Mouse (Mus musculus) myocyte (in vitro differentiated cells): ENCODE data around the gene Vps33a. TPM values are rescaled to one million over a fixed set of nuclear protein-coding genes. Genes with fewer than 3 reads are reported as not detected.

ENCODE experiments used
- H3K27me3 ChIP-seq: one replicate; pipeline ENCODE4 v1.6.1; 2011; ENCODE audit not compliant: control insufficient read depth, insufficient read depth, insufficient read length
- H3K36me3 ChIP-seq: one replicate; pipeline ENCODE4 v1.6.1; 2011; ENCODE audit not compliant: control insufficient read depth, insufficient read depth
- H3K4me2 ChIP-seq: one replicate; pipeline ENCODE4 v1.6.1; 2011; ENCODE audit warnings: low read depth, control low read depth
- H3K4me3 ChIP-seq: one replicate; pipeline ENCODE4 v1.5.1; 2011; ENCODE audit warnings: mild to moderate bottlenecking, control low read depth, moderate library complexity
- H3K79me2 ChIP-seq: one replicate; pipeline ENCODE4 v1.6.1; 2011; ENCODE audit not compliant: control insufficient read depth, insufficient read depth
- H3ac ChIP-seq: one replicate; pipeline ENCODE4 v1.6.1; 2011; ENCODE audit not compliant: control insufficient read depth, insufficient read length
- CEBPB ChIP-seq: IDR thresholded peaks from 2 replicates; pipeline ENCODE4 v1.6.1; 2011; ENCODE audit warnings: mild to moderate bottlenecking, moderate library complexity; ENCODE audit not compliant: poor library complexity, insufficient read depth, severe bottlenecking
- E2F4 ChIP-seq: IDR thresholded peaks from one replicate; pipeline ENCODE4 v1.6.1; 2011; ENCODE audit warnings: mild to moderate bottlenecking, control low read depth, moderate library complexity; ENCODE audit not compliant: insufficient read depth
- MAX ChIP-seq: IDR thresholded peaks from one replicate; pipeline ENCODE4 v1.6.1; 2011; ENCODE audit warnings: low read depth, mild to moderate bottlenecking, control low read depth
- MYOD1 ChIP-seq, 3 experiments: IDR thresholded peaks; one replicate each; pipeline ENCODE4 v1.6.1; 2011; ENCODE audit warnings: control low read depth in 2 of 3, low read depth in 2 of 3, mild to moderate bottlenecking in 2 of 3, moderate library complexity in 1 of 3; ENCODE audit not compliant: insufficient read length in 2 of 3, control insufficient read depth in 1 of 3
- MYOG ChIP-seq, 3 experiments: IDR thresholded peaks; one replicate each; pipeline ENCODE4 v1.6.1; 2011; ENCODE audit warnings: control low read depth in 2 of 3, low read depth in 2 of 3, mild to moderate bottlenecking in 2 of 3; ENCODE audit not compliant: insufficient read length in 2 of 3, control insufficient read depth in 1 of 3, insufficient read depth in 1 of 3
- POLR2A ChIP-seq: IDR thresholded peaks from one replicate; pipeline ENCODE4 v1.6.1; 2011; ENCODE audit warnings: low read depth, mild to moderate bottlenecking, control low read depth, moderate library complexity; ENCODE audit not compliant: insufficient read length
- POLR2AphosphoS2 ChIP-seq: IDR thresholded peaks from one replicate; pipeline ENCODE4 v1.6.1; 2011; ENCODE audit warnings: low read depth, control low read depth; ENCODE audit not compliant: insufficient read length
- REST ChIP-seq: IDR thresholded peaks from one replicate; pipeline ENCODE4 v1.6.1; 2011; ENCODE audit warnings: mild to moderate bottlenecking, control low read depth, moderate library complexity; ENCODE audit not compliant: insufficient read depth, insufficient read length
- SRF ChIP-seq: IDR thresholded peaks from one replicate; pipeline ENCODE4 v1.6.1; 2011; ENCODE audit warnings: low read depth; ENCODE audit not compliant: control insufficient read depth, insufficient read length
- TCF12 ChIP-seq: IDR thresholded peaks from one replicate; pipeline ENCODE4 v1.6.1; 2011; ENCODE audit warnings: mild to moderate bottlenecking, control low read depth; ENCODE audit not compliant: poor library complexity, insufficient read depth, severe bottlenecking
- TCF3 ChIP-seq: IDR thresholded peaks from one replicate; pipeline ENCODE4 v1.6.1; 2011; ENCODE audit warnings: low read depth, control low read depth; ENCODE audit not compliant: insufficient read length
- USF1 ChIP-seq: IDR thresholded peaks from one replicate; pipeline ENCODE4 v1.6.1; 2011; ENCODE audit warnings: low read depth, mild to moderate bottlenecking, control low read depth, moderate library complexity
- polyA plus RNA-seq: library from polyadenylated mRNA; unstranded; fragments of >200 nt; fragmentation: generic; extraction: Trizol; gene quantifications from one replicate; pipeline ENCODE4 v1.2.1, GENCODE M21; 2012; ENCODE audit warnings: missing spikeins

Gene Vps33a
- polyA plus RNA-seq, 1 experiment: 18.7 TPM

GRCm38 (mm10) chr5:123508921-123509320 is 63.9 kb downstream of the Vps33a start:
- no peaks in the 10 kb centered on the region for H3K79me2 ChIP-seq
- TF ChIP-seq MYOG (IDR thresholded peaks at IDR 0.05; ENCODE audit: control insufficient read depth in 1 of 3, insufficient read depth in 1 of 3, insufficient read length in 2 of 3, low read depth in 2 of 3) (no peak), REST (no peak), USF1 (no peak), POLR2AphosphoS2 (no peak), MAX (no peak), TCF12 (no peak), SRF (no peak), MYOD1 (IDR thresholded peaks at IDR 0.05; ENCODE audit: control insufficient read depth in 1 of 3, insufficient read length in 2 of 3, low read depth in 2 of 3) (no peak), TCF3 (no peak), E2F4 (no peak), CEBPB (no peak), POLR2A (no peak)
- no peaks in the 10 kb centered on the region for H3K36me3 ChIP-seq
- peak overlapping the region; percentile 12 for H3K4me3 ChIP-seq
- peak overlapping the region; percentile 77 for H3K4me2 ChIP-seq
- H3ac ChIP-seq: no peak overlapping the region
- H3K27me3 ChIP-seq: peaks cover 4% of the 10 kb centered on the region

GRCm38 (mm10) chr5:123507936-123508723 is 64.7 kb downstream of the Vps33a start:
- TF ChIP-seq USF1 (no peak), CEBPB (no peak), TCF12 (no peak), POLR2AphosphoS2 (no peak)
- H3K79me2 ChIP-seq: no peaks in the 10 kb centered on the region
- H3ac ChIP-seq: no peak overlapping the region
- H3K36me3 ChIP-seq: no peaks in the 10 kb centered on the region
- H3K27me3 ChIP-seq: peaks cover 4% of the 10 kb centered on the region
- H3K4me2 ChIP-seq: peak overlapping the region; percentile 77
- peak overlapping the region; percentile 12 for H3K4me3 ChIP-seq

GRCm38 (mm10) chr5:123501973-123502372 is 70.9 kb downstream of the Vps33a start:
- no peaks in the 10 kb centered on the region for H3K36me3 ChIP-seq
- H3ac ChIP-seq: no peak overlapping the region
- peaks cover 4% of the 10 kb centered on the region for H3K27me3 ChIP-seq
- no peak overlapping the region for H3K4me3 ChIP-seq
- no peaks in the 10 kb centered on the region for H3K79me2 ChIP-seq
- H3K4me2 ChIP-seq: no peak overlapping the region
- TF ChIP-seq SRF: no peak
- TF ChIP-seq TCF12: no peak
- TF ChIP-seq REST: no peak
- TF ChIP-seq MYOD1 (IDR thresholded peaks at IDR 0.05; ENCODE audit: control insufficient read depth in 1 of 3, insufficient read length in 2 of 3, low read depth in 2 of 3): no peak
- no peak for TF ChIP-seq USF1
- TF ChIP-seq E2F4: no peak
- no peak for TF ChIP-seq CEBPB
- TF ChIP-seq POLR2A: no peak
- TF ChIP-seq TCF3: no peak
- no peak for TF ChIP-seq POLR2AphosphoS2
- TF ChIP-seq MAX: no peak
- no peak for TF ChIP-seq MYOG (IDR thresholded peaks at IDR 0.05; ENCODE audit: control insufficient read depth in 1 of 3, insufficient read depth in 1 of 3, insufficient read length in 2 of 3, low read depth in 2 of 3)

- no peak overlapping the region for H3K4me2 ChIP-seq
- no peak for TF ChIP-seq USF1
- no peak for TF ChIP-seq MAX
- no peak for TF ChIP-seq E2F4
- no peak for TF ChIP-seq POLR2A
- no peak for TF ChIP-seq CEBPB
- no peak for TF ChIP-seq TCF3
- no peak for TF ChIP-seq MYOD1 (IDR thresholded peaks at IDR 0.05; ENCODE audit: control insufficient read depth in 1 of 3, insufficient read length in 2 of 3, low read depth in 2 of 3)
- TF ChIP-seq TCF12: no peak
- TF ChIP-seq SRF: no peak
- no peak for TF ChIP-seq REST
- no peak for TF ChIP-seq MYOG (IDR thresholded peaks at IDR 0.05; ENCODE audit: control insufficient read depth in 1 of 3, insufficient read depth in 1 of 3, insufficient read length in 2 of 3, low read depth in 2 of 3)
- TF ChIP-seq POLR2AphosphoS2: no peak
- no peaks in the 10 kb centered on the region for H3K79me2 ChIP-seq
- no peak overlapping the region for H3K4me3 ChIP-seq
- no peak overlapping the region for H3ac ChIP-seq
- no peaks in the 10 kb centered on the region for H3K36me3 ChIP-seq
- H3K27me3 ChIP-seq: peaks cover 5% of the 10 kb centered on the region
Observed at GRCm38 (mm10) chr5:123499717-123500116, 73.1 kb downstream of the Vps33a start.

GRCm38 (mm10) chr5:123489935-123490334 is 82.9 kb downstream of the Vps33a start:
- Histone ChIP-seq H3K36me3 (no peaks in the 10 kb centered on the region), H3K27me3 (peaks cover 34% of the 10 kb centered on the region), H3K4me3 (no peak overlapping the region), H3K4me2 (no peak overlapping the region), H3K79me2 (no peaks in the 10 kb centered on the region), H3ac (no peak overlapping the region)
- TF ChIP-seq CEBPB (no peak), MAX (no peak), MYOD1 (IDR thresholded peaks at IDR 0.05; ENCODE audit: control insufficient read depth in 1 of 3, insufficient read length in 2 of 3, low read depth in 2 of 3) (no peak), MYOG (IDR thresholded peaks at IDR 0.05; ENCODE audit: control insufficient read depth in 1 of 3, insufficient read depth in 1 of 3, insufficient read length in 2 of 3, low read depth in 2 of 3) (no peak), TCF3 (no peak), USF1 (no peak), POLR2AphosphoS2 (no peak), POLR2A (no peak), E2F4 (no peak), REST (no peak), TCF12 (no peak), SRF (no peak)
